Mouse (Mus musculus): Measurements from ENCODE around the gene Col27a1. TPM values are rescaled to one million over a fixed set of nuclear protein-coding genes. Genes with fewer than 3 reads are reported as not detected.
"Not testable (repeated sequence)": the region's sequence is repeated elsewhere in the genome, so short reads cannot be mapped to it uniquely, and the experiment has no call there.

Gene Col27a1
- total and polyA plus RNA-seq, 2 experiments from 2014 or later, result 1.4 to 9.5 TPM

DNA sequence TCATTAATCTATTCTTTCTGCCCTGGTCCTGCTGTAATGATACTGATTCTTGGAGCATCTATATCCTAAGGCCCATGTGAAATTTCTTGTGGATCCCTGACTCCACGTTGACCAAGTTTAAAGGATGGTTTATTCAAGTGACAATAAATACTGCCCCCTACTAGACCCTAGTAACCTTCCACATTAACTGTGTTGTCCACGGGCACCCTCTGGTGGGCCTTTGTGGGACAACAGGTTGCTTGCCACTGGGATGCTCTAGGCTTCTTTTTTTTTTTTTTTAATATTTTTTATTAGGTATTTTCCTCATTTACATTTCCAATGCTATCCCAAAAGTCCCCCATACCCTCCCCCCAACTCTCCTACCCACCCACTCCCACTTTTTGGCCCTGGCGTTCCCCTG lies 105.8 kb downstream of the Col27a1 start:
- peak; percentile 81 for DNase-seq (ENCODE audit: low spot score)
- peak; percentile 82 for TF ChIP-seq CTCF (IDR thresholded peaks at IDR 0.05; ENCODE audit: low read depth)
- not testable (repeated sequence) for H3K36me3 ChIP-seq (ENCODE audit: insufficient read depth, low read length); H3K9me3 ChIP-seq (ENCODE audit: low read length); H3K4me3 ChIP-seq (ENCODE audit: low read length); H3K9ac ChIP-seq (replicated peaks; ENCODE audit: low read length); H3K4me2 ChIP-seq (ENCODE audit: low read depth, low read length); H3K4me1 ChIP-seq (ENCODE audit: insufficient read depth, low read length); H3K27me3 ChIP-seq (ENCODE audit: insufficient read depth, low read length); H3K27ac ChIP-seq
- 0 out of 2 replicates have a peak, but pooled peaks have one; percentile 5 for ATAC-seq
- 33% methylated on average over 3 of the region's 3 CpGs for WGBS

DNA sequence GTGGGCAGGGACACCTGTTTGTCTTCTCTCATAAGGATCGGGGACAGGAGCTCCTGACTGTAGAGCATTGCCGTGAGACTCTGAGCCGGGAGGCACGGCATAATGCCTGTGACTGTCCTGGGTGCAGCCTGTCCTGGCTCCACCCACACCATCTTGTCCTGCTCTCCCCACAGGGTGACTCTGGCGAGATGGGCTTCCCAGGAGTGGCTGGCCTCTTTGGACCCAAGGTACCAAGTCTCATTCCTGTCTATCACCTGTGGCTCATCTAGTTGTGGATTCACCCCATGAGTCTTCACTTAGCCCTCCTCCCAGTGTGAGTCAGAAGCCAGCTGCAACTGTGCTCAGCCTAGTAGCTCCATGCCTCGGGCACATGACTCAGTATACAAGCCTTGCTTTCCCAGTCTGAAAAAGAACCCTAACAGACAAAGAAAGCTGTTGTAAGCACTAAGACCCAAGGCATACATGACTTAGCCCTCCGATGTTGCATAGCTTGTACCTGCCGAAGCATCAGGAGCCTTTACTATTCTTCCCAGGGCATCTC lies 109.5 kb downstream of the Col27a1 start:
- ATAC-seq, result no peak
- no peak for TF ChIP-seq CTCF (IDR thresholded peaks at IDR 0.05; ENCODE audit: low read depth)
- 84% methylated on average over 8 of the region's 8 CpGs for WGBS

DNA sequence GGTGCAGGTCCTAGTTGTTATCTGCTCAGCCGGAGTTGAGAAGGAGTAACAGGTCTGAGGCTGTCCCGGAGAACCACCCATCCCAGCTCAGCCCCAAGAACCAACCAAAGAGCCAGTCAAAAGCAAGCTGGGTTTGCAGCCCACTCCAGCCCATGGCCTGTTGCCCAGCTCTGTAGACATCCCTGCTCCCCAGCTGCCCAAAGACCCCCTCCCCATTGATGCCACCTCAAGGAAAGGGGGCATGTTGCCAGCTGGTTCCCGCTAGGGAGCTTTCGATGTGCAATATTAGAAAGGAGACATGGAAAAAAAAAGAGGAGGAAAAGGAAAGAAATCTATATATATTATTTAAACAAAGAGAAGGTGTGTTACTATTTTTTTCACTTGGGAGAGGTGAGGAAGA lies 119.6 kb downstream of the Col27a1 start:
- Histone ChIP-seq H3K4me1 (ENCODE audit: insufficient read depth, low read length) (no peaks in the 10 kb centered on the region), H3K27me3 (ENCODE audit: insufficient read depth, low read length) (no peaks in the 10 kb centered on the region), H3K4me2 (ENCODE audit: low read depth, low read length) (no peak overlapping the region), H3K4me3 (ENCODE audit: low read length) (no peak overlapping the region), H3K27ac (no peak overlapping the region), H3K9ac (replicated peaks; ENCODE audit: low read length) (no peak overlapping the region), H3K36me3 (ENCODE audit: insufficient read depth, low read length) (no peaks in the 10 kb centered on the region), H3K9me3 (ENCODE audit: low read length) (no peaks in the 10 kb centered on the region)
- WGBS, result 60% methylated on average over 4 of the region's 4 CpGs
- DNase-seq (ENCODE audit: low spot score), result no peak
- no peak for ATAC-seq
- no peak for TF ChIP-seq CTCF (IDR thresholded peaks at IDR 0.05; ENCODE audit: low read depth)

More for the DNA sequence above, 109.5 kb downstream of the Col27a1 start:
- no peaks in the 10 kb centered on the region for H3K36me3 ChIP-seq (ENCODE audit: insufficient read depth, low read length)
- no peak for DNase-seq (ENCODE audit: low spot score)
- H3K4me1 ChIP-seq (ENCODE audit: insufficient read depth, low read length), result no peaks in the 10 kb centered on the region
- no peak overlapping the region for H3K27ac ChIP-seq
- H3K9ac ChIP-seq (replicated peaks; ENCODE audit: low read length), result no peak overlapping the region
- H3K4me3 ChIP-seq (ENCODE audit: low read length), result no peak overlapping the region
- no peak overlapping the region for H3K4me2 ChIP-seq (ENCODE audit: low read depth, low read length)
- H3K27me3 ChIP-seq (ENCODE audit: insufficient read depth, low read length), result no peaks in the 10 kb centered on the region
- 0 out of 2 replicates have a peak, but pooled peaks cover 2% of the 10 kb centered on the region for H3K9me3 ChIP-seq (ENCODE audit: low read length)

DNA sequence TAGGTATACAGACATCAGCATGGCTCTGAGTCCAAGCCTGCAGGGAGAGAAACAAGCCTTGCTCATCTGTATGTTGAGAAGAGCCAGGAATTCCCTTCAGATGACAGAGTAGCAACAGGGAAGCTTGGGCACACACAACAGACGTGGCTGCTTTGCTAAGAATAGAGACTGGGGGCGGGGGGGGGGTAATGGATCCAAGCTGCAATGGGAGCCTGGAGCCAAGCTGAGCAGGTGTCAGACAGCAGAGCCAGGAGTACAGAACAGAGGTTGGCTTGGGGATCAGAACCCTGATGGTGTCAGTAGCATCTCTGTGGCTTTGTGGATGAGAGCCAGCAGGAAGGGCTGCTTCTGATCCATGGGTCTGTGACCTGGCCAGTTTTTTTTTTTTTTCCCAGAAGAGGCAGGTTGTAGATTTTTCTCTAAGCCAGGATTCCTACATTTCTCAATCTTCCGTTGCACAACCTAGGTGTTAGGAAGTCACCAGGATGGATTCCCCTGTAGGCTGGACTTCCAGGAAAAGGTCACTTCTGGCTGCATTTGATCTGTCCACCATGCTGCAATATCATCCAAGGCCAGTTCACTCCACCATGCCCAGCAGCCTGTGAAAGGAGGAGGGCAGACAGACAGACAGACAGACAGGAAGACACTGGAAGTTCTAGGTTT lies 124.7 kb downstream of the Col27a1 start:
- peak; percentile 71 for ATAC-seq
- Histone ChIP-seq H3K4me2 (ENCODE audit: low read depth, low read length) (no peak overlapping the region), H3K27ac (no peak overlapping the region), H3K9me3 (ENCODE audit: low read length) (no peaks in the 10 kb centered on the region), H3K9ac (replicated peaks; ENCODE audit: low read length) (no peak overlapping the region), H3K4me3 (ENCODE audit: low read length) (no peak overlapping the region), H3K36me3 (ENCODE audit: insufficient read depth, low read length) (no peaks in the 10 kb centered on the region), H3K4me1 (ENCODE audit: insufficient read depth, low read length) (no peaks in the 10 kb centered on the region), H3K27me3 (ENCODE audit: insufficient read depth, low read length) (no peaks in the 10 kb centered on the region)
- DNase-seq (ENCODE audit: low spot score), result peak; percentile 53
- TF ChIP-seq CTCF (IDR thresholded peaks at IDR 0.05; ENCODE audit: low read depth), result no peak
- WGBS, result 44% methylated on average over 3 of the region's 3 CpGs

DNA sequence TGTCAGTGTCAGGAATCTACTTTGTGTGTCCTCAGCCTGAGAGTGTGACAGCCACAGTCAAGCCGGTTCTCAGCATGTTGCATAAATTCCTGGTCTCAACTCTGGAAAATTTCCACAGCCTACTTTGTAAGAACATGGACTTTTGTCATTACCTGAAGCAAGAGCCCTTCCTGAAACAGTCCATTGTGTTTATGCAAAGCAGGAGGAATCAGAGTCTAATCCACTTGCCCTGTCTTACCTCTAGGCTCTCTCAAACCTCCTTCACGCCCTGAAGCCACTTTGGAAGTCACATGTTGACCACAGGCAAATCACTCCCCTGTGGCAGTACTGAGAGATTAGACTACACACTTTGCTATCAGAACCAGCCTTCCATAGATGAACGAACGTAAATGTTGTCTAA lies 128.7 kb downstream of the Col27a1 start:
- WGBS, result 72% methylated on average over 4 of the region's 4 CpGs
- Histone ChIP-seq H3K9ac (replicated peaks; ENCODE audit: low read length) (no peak overlapping the region), H3K9me3 (ENCODE audit: low read length) (no peaks in the 10 kb centered on the region), H3K27me3 (ENCODE audit: insufficient read depth, low read length) (no peaks in the 10 kb centered on the region), H3K27ac (no peak overlapping the region), H3K36me3 (ENCODE audit: insufficient read depth, low read length) (no peaks in the 10 kb centered on the region), H3K4me2 (ENCODE audit: low read depth, low read length) (no peak overlapping the region), H3K4me3 (ENCODE audit: low read length) (no peak overlapping the region), H3K4me1 (ENCODE audit: insufficient read depth, low read length) (no peaks in the 10 kb centered on the region)
- no peak for DNase-seq (ENCODE audit: low spot score)
- ATAC-seq, result no peak
- TF ChIP-seq CTCF (IDR thresholded peaks at IDR 0.05; ENCODE audit: low read depth), result no peak

DNA sequence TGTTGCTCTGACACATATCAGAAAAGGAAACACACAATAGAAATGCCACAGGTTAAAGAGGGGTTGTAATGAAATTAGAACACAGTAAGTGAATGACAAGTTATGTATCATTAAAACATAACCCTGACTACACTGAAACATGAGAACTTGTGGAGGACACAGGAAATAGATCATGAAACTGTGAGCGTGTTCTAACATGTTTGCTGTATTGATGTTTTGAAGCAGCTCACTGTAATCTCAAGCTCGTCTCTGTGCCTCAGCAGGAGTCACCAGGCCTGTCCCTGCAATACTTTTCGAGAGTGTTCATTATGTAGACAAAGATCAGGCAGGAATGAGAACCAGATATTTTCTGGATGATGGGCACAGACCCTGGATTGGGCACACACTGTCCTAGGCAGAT lies 129.8 kb downstream of the Col27a1 start:
- Histone ChIP-seq H3K4me2 (ENCODE audit: low read depth, low read length) (no peak overlapping the region), H3K4me1 (ENCODE audit: insufficient read depth, low read length) (no peaks in the 10 kb centered on the region), H3K27me3 (ENCODE audit: insufficient read depth, low read length) (no peaks in the 10 kb centered on the region), H3K36me3 (ENCODE audit: insufficient read depth, low read length) (no peaks in the 10 kb centered on the region), H3K4me3 (ENCODE audit: low read length) (no peak overlapping the region), H3K27ac (no peak overlapping the region), H3K9ac (replicated peaks; ENCODE audit: low read length) (no peak overlapping the region), H3K9me3 (ENCODE audit: low read length) (no peaks in the 10 kb centered on the region)
- no peak for DNase-seq (ENCODE audit: low spot score)
- TF ChIP-seq CTCF (IDR thresholded peaks at IDR 0.05; ENCODE audit: low read depth), result no peak
- 63% methylated on average over 3 of the region's 3 CpGs for WGBS
- ATAC-seq, result no peak

DNA sequence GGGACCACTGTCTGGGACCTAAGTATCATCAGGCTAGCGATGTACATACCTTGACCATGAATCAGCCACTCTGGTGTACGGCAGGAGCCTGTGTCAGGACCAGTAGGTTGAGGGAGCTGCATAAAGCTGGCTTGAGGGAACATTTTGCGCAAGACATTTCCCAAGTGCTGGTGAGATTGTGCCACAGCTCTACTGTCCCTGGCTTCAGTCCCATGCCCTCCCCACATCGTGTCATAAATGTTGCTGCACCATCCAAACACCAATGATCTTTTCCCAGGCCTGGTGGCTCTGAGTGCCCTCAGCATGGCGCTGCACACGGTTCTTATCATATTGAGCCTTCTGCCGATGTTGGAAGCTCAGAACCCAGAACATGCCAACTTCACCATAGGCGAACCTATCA lies 130.5 kb downstream of the Col27a1 start, which contains the start of gene Orm1:
TSS of gene Orm1 (plus strand) at position 266 of the 400 bp plus-strand sequence.
- WGBS, result 89% methylated on average over 8 of the region's 8 CpGs
- Histone ChIP-seq H3K4me3 (ENCODE audit: low read length) (no peak within 1 kb of the TSS), H3K27ac (no peak within 1 kb of the TSS), H3K36me3 (ENCODE audit: insufficient read depth, low read length) (no peaks in the 10 kb centered on the region), H3K4me2 (ENCODE audit: low read depth, low read length) (no peak within 1 kb of the TSS), H3K27me3 (ENCODE audit: insufficient read depth, low read length) (no peaks in the 10 kb centered on the region), H3K9ac (replicated peaks; ENCODE audit: low read length) (no peak within 1 kb of the TSS), H3K9me3 (ENCODE audit: low read length) (no peaks in the 10 kb centered on the region), H3K4me1 (ENCODE audit: insufficient read depth, low read length) (no peaks in the 10 kb centered on the region)
- DNase-seq (ENCODE audit: low spot score), result no peak
- no peak for ATAC-seq
- TF ChIP-seq CTCF (IDR thresholded peaks at IDR 0.05; ENCODE audit: low read depth), result no peak
